Mouse (Mus musculus) heart, postnatal 0 days (tissue): ENCODE results near the gene Hs3st2. TPM values are rescaled to one million over a fixed set of nuclear protein-coding genes. Genes with fewer than 3 reads are reported as not detected.

ENCODE experiments used
- ATAC-seq: fragments of 200-750 bp; cut with Nextera tagmentation; 2 replicates; pipeline ENCODE4 v1.8.0; 2017; ENCODE audit warnings: low read depth, moderate number of reproducible peaks, moderate library complexity; ENCODE audit not compliant: insufficient read depth
- DNase-seq: peaks from one replicate; pipeline ENCODE4 v3.0.0-alpha.2; 2016; ENCODE audit warnings: low spot score
- H3K27ac ChIP-seq: fragments of 300-500 bp; sonication (generic); 2 replicates; pipeline ENCODE4 v1.5.1; 2014; ENCODE audit warnings: low read depth, mild to moderate bottlenecking
- H3K27me3 ChIP-seq: fragments of 300-500 bp; sonication (generic); 2 replicates; pipeline ENCODE4 v1.6.1; 2014; ENCODE audit warnings: low read length, mixed read lengths; ENCODE audit not compliant: control insufficient read depth, insufficient read depth
- H3K36me3 ChIP-seq: fragments of 300-500 bp; sonication (generic); replicated peaks from 2 replicates; pipeline ENCODE4 v1.6.1; 2014; ENCODE audit warnings: low read length, mixed read lengths; ENCODE audit not compliant: control insufficient read depth, insufficient read depth
- H3K4me1 ChIP-seq: fragments of 300-500 bp; sonication (generic); 2 replicates; pipeline ENCODE4 v1.6.1; 2014; ENCODE audit warnings: antibody characterized with exemption; ENCODE audit not compliant: control insufficient read depth, insufficient read depth
- H3K4me2 ChIP-seq: fragments of 300-500 bp; sonication (generic); 2 replicates; pipeline ENCODE4 v1.6.1; 2014; ENCODE audit warnings: low read depth, mild to moderate bottlenecking, low read length, moderate library complexity
- H3K4me3 ChIP-seq: fragments of 300-500 bp; sonication (generic); 2 replicates; pipeline ENCODE4 v1.5.1; 2014; ENCODE audit warnings: low read depth, low read length
- H3K9ac ChIP-seq: fragments of 300-500 bp; sonication (generic); replicated peaks from 2 replicates; pipeline ENCODE4 v1.6.1; 2014; ENCODE audit warnings: low read depth, low read length, mixed read lengths
- H3K9me3 ChIP-seq: fragments of 300-500 bp; sonication (generic); replicated peaks from 2 replicates; pipeline ENCODE4 v1.6.1; 2016; ENCODE audit warnings: low read length; ENCODE audit not compliant: control insufficient read depth
- CTCF ChIP-seq: IDR thresholded peaks from 2 replicates; pipeline ENCODE4 v1.5.1; 2016; ENCODE audit warnings: antibody characterized with exemption, control low read depth, low read depth
- EP300 ChIP-seq: IDR thresholded peaks from 2 replicates; pipeline ENCODE4 v1.6.1; 2016; ENCODE audit warnings: antibody characterized with exemption, low read depth
- WGBS: fragments of 180-500 bp; shearing (Covaris S2); extraction: QIAGEN DNeasy Blood & Tissue Kit; methylation state at CpG from one replicate; pipeline ENCODE4 v1.1.7; 2014; 5-methylcytosine and 5-hydroxymethylcytosine counted together
- polyA plus RNA-seq: library from polyadenylated mRNA; unstranded; fragments of >200 nt; fragmentation: Nextera tagmentation; extraction: Ambion mirVana; gene quantifications from 2 replicates; pipeline ENCODE4 v1.2.1, GENCODE M21; 2015
- total RNA-seq: library from RNA; depleted of rRNA; stranded (reverse); fragments of >200 nt; gene quantifications from 2 replicates; pipeline ENCODE4 v1.2.3, GENCODE M21; 2014; ENCODE audit warnings: low replicate concordance

The Hs3st2 gene
- total and polyA plus RNA-seq, 2 experiments from 2014 or later = not detected

GRCm38 (mm10) chr7:121367185-121367584, 24.5 kb upstream of the Hs3st2 start:
- no peak overlapping the region for H3K9ac ChIP-seq
- ATAC-seq = no peak
- no peak overlapping the region for H3K4me2 ChIP-seq
- no peaks in the 10 kb centered on the region for H3K36me3 ChIP-seq
- no peaks in the 10 kb centered on the region for H3K27me3 ChIP-seq
- TF ChIP-seq CTCF = no peak
- no peak for TF ChIP-seq EP300
- no peaks in the 10 kb centered on the region for H3K4me1 ChIP-seq
- no peak for DNase-seq
- no peaks in the 10 kb centered on the region for H3K9me3 ChIP-seq
- 83% methylated on average over 6 of the region's 6 CpGs for WGBS
- no peak overlapping the region for H3K4me3 ChIP-seq
- H3K27ac ChIP-seq = no peak overlapping the region

- Histone ChIP-seq H3K4me2 (no peak overlapping the region), H3K4me3 (no peak overlapping the region), H3K36me3 (no peaks in the 10 kb centered on the region), H3K9me3 (no peaks in the 10 kb centered on the region), H3K4me1 (no peaks in the 10 kb centered on the region), H3K27me3 (no peaks in the 10 kb centered on the region), H3K27ac (no peak overlapping the region), H3K9ac (no peak overlapping the region)
- ATAC-seq (no peak), DNase-seq (no peak)
- TF ChIP-seq EP300 = no peak
- no peak for TF ChIP-seq CTCF
- 80% methylated on average over 7 of the region's 7 CpGs for WGBS
Observed at GRCm38 (mm10) chr7:121371990-121372389, 19.7 kb upstream of the Hs3st2 start.

- Histone ChIP-seq H3K4me2 (no peak overlapping the region), H3K9me3 (no peaks in the 10 kb centered on the region), H3K27ac (no peak overlapping the region), H3K4me1 (no peaks in the 10 kb centered on the region), H3K9ac (no peak overlapping the region), H3K4me3 (no peak overlapping the region), H3K27me3 (no peaks in the 10 kb centered on the region), H3K36me3 (no peaks in the 10 kb centered on the region)
- TF ChIP-seq CTCF = no peak
- TF ChIP-seq EP300 = no peak
- DNase-seq (no peak), ATAC-seq (no peak)
- WGBS = 37% methylated on average over 6 of the region's 6 CpGs
Observed at GRCm38 (mm10) chr7:121375456-121375855, 16.2 kb upstream of the Hs3st2 start.

DNA sequence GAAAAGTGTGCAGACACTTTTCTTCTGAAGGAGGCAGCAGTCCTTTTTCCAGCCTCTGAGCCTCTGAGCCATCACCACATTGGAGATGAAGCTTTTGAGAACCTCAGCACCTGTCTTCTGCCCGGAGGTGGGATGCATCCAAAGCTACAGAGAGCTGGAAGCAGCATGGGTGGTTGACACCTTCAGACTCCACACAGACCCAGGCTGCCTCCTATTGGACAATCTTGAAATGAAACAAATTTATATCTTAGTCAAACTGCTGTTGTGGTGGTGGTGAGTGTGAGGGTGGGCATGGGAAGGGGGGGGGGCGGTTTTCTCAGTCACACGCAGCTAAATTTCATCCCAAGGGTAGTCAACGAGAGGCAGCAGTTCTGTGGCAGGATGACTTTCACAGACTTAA, 12.7 kb upstream of the Hs3st2 start:
- Histone ChIP-seq H3K36me3 (no peaks in the 10 kb centered on the region), H3K4me1 (no peaks in the 10 kb centered on the region), H3K9ac (no peak overlapping the region), H3K27me3 (no peaks in the 10 kb centered on the region), H3K4me3 (no peak overlapping the region), H3K9me3 (no peaks in the 10 kb centered on the region), H3K4me2 (no peak overlapping the region), H3K27ac (no peak overlapping the region)
- 60% methylated on average over 4 of the region's 4 CpGs for WGBS
- no peak for ATAC-seq
- DNase-seq = no peak
- TF ChIP-seq CTCF (no peak), EP300 (no peak)

- Histone ChIP-seq H3K27me3 (peaks cover 41% of the 10 kb centered on the region), H3K9me3 (no peaks in the 10 kb centered on the region), H3K4me3 (no peak overlapping the region), H3K9ac (no peak overlapping the region), H3K36me3 (no peaks in the 10 kb centered on the region), H3K27ac (no peak overlapping the region), H3K4me2 (no peak overlapping the region), H3K4me1 (no peaks in the 10 kb centered on the region)
- TF ChIP-seq EP300 (no peak), CTCF (no peak)
- no peak for DNase-seq
- no peak for ATAC-seq
- 2% methylated on average over 58 of the region's 72 CpGs for WGBS
Observed at GRCm38 (mm10) chr7:121391984-121392739, 503 bp downstream of the Hs3st2 start.

- under 1% methylated on average over 28 of the region's 28 CpGs for WGBS
- no peaks in the 10 kb centered on the region for H3K9me3 ChIP-seq
- TF ChIP-seq EP300 (no peak), CTCF (no peak)
- H3K4me1 ChIP-seq = no peaks in the 10 kb centered on the region
- no peak overlapping the region for H3K4me3 ChIP-seq
- ATAC-seq = no peak
- no peak for DNase-seq
- H3K27ac ChIP-seq = no peak overlapping the region
- H3K36me3 ChIP-seq = no peaks in the 10 kb centered on the region
- no peak overlapping the region for H3K9ac ChIP-seq
- peaks cover 41% of the 10 kb centered on the region for H3K27me3 ChIP-seq
- H3K4me2 ChIP-seq = no peak overlapping the region
Observed at GRCm38 (mm10) chr7:121392740-121392993, 1.0 kb downstream of the Hs3st2 start.
